Mouse (Mus musculus) liver, embryonic 16.5 days (tissue): ENCODE data around the gene Smyd1. TPM values are rescaled to one million over a fixed set of nuclear protein-coding genes. Genes with fewer than 3 reads are reported as not detected.

ENCODE experiments used
- ATAC-seq: fragments of 200-750 bp; cut with Nextera tagmentation; 2 replicates; pipeline ENCODE4 v1.8.0; 2017; ENCODE audit warnings: low read depth, mild to moderate bottlenecking, moderate number of reproducible peaks, moderate library complexity
- H3K27ac ChIP-seq: fragments of 300-500 bp; sonication (generic); 2 replicates; pipeline ENCODE4 v1.5.1; 2014; ENCODE audit warnings: mild to moderate bottlenecking, low read length
- H3K27me3 ChIP-seq: fragments of 300-500 bp; sonication (generic); 2 replicates; pipeline ENCODE4 v1.6.1; 2014; ENCODE audit warnings: low read depth, low read length, mixed read lengths; ENCODE audit not compliant: control insufficient read depth, insufficient read depth
- H3K36me3 ChIP-seq: fragments of 300-500 bp; sonication (generic); 2 replicates; pipeline ENCODE4 v1.6.1; 2014; ENCODE audit warnings: mild to moderate bottlenecking; ENCODE audit not compliant: control insufficient read depth, insufficient read depth
- H3K4me1 ChIP-seq: fragments of 300-500 bp; sonication (generic); 2 replicates; pipeline ENCODE4 v1.6.1; 2014; ENCODE audit warnings: low read depth, low read length, mixed read lengths; ENCODE audit not compliant: control insufficient read depth
- H3K4me2 ChIP-seq: fragments of 300-500 bp; sonication (generic); 2 replicates; pipeline ENCODE4 v1.6.1; 2014; ENCODE audit warnings: low read depth, low read length, mixed read lengths
- H3K4me3 ChIP-seq: fragments of 300-500 bp; sonication (generic); 2 replicates; pipeline ENCODE4 v1.5.1; 2014; ENCODE audit warnings: low read depth, mild to moderate bottlenecking, low read length
- H3K9ac ChIP-seq: fragments of 300-500 bp; sonication (generic); 2 replicates; pipeline ENCODE4 v1.6.1; 2014; ENCODE audit warnings: low read depth, low read length
- H3K9me3 ChIP-seq: fragments of 300-500 bp; sonication (generic); replicated peaks from 2 replicates; pipeline ENCODE4 v1.6.1; 2016; ENCODE audit warnings: low read length; ENCODE audit not compliant: control insufficient read depth
- WGBS: fragments of 180-500 bp; shearing (Covaris S2); extraction: QIAGEN DNeasy Blood & Tissue Kit; methylation state at CpG from one replicate; pipeline ENCODE4 v1.1.7; 2014; ENCODE audit not compliant: insufficient replicate concordance; 5-methylcytosine and 5-hydroxymethylcytosine counted together
- polyA plus RNA-seq: library from polyadenylated mRNA; unstranded; fragments of >200 nt; fragmentation: Nextera tagmentation; extraction: Ambion mirVana; gene quantifications from 2 replicates; pipeline ENCODE4 v1.2.1, GENCODE M21; 2015

The Smyd1 gene
- 0.47 and 0.64 TPM in 2 replicates for polyA plus RNA-seq

- H3K27me3 ChIP-seq, result no peaks in the 10 kb centered on the region
- H3K9me3 ChIP-seq, result no peaks in the 10 kb centered on the region
- H3K4me3 ChIP-seq, result no peak within 1 kb of the TSS
- H3K9ac ChIP-seq, result no peak within 1 kb of the TSS
- no peaks in the 10 kb centered on the region for H3K4me1 ChIP-seq
- no peak within 1 kb of the TSS for H3K4me2 ChIP-seq
- WGBS, result 59% methylated on average over 3 of the region's 3 CpGs
- H3K36me3 ChIP-seq, result no peaks in the 10 kb centered on the region
- no peak for ATAC-seq
- no peak within 1 kb of the TSS for H3K27ac ChIP-seq
Observed at GRCm38 (mm10) chr6:71321826-71322283, at the start of gene Smyd1. Gene Smyd1 (minus strand): TSS chr6:71322233.

DNA sequence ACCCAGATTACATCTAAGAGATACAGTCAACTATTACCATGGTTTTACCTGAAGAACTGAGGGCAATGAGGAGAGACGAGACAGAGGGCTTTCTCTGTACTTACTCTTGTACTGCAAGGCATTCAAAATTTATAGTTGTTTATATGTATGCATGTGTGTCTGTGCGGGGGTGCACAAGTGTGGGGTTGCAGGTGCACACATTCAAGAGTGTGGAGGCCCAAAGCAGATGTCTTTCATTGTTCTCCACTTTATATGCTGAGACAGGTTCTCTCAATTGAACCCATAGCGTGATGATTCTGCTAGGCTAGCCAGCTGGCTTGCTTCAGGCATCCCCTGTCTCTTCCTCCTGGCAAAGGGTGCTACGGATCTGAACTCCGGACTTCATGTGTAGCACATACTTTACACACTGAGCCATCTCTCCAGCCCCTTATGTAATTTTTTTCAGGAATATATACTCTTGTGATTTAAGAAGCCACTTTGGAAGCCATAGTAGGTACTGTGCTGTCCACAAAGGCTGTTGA is 49.1 kb upstream of the Smyd1 start:
- Histone ChIP-seq H3K4me2 (no peak overlapping the region), H3K27ac (no peak overlapping the region), H3K9me3 (no peaks in the 10 kb centered on the region), H3K36me3 (no peaks in the 10 kb centered on the region), H3K4me1 (no peaks in the 10 kb centered on the region), H3K9ac (no peak overlapping the region), H3K4me3 (no peak overlapping the region), H3K27me3 (no peaks in the 10 kb centered on the region)
- WGBS, result 79% methylated on average over 5 of the region's 5 CpGs
- ATAC-seq, result no peak

DNA sequence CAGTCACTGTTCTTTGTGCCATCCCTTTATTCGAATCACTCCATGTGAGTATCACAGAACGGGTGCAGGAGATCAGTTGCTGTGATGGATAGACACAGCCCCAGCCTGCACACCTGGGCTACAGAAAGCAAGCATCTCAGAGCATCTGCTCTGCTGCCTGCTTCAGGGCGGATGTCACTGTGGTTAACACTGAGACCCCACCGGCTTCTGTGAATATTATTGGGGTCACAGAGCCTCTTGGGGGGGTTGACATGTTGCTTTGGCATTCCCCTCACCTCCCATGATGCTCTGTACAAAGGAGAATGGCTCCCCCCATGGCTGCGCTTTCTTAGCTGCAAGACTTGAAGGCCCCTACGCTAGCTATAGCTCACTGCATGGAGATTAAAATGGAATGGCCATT is 47.4 kb upstream of the Smyd1 start:
- H3K4me3 ChIP-seq, result no peak overlapping the region
- no peak overlapping the region for H3K27ac ChIP-seq
- no peaks in the 10 kb centered on the region for H3K9me3 ChIP-seq
- H3K4me2 ChIP-seq, result no peak overlapping the region
- H3K36me3 ChIP-seq, result no peaks in the 10 kb centered on the region
- H3K4me1 ChIP-seq, result no peaks in the 10 kb centered on the region
- 69% methylated on average over 6 of the region's 6 CpGs for WGBS
- ATAC-seq, result no peak
- no peaks in the 10 kb centered on the region for H3K27me3 ChIP-seq
- no peak overlapping the region for H3K9ac ChIP-seq

DNA sequence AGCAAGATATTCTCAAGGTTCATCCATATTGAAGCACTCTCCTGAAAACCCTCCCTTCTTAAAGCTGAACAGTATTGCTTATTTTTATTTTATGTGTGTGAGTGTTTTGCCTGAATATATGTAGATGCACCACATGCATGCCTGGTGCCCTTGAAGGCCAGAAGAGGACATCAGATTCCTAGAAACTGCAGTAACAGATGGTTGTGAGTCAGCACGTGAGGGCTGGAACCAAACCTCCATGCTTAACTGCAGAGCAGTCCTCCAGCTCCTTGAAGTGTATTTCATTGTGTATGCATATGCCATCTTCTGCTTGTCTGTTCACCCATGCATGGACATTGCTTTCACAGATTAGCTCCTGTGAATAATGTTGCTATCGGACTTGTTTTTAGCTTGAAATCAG is 42.0 kb upstream of the Smyd1 start:
- WGBS, result 52% methylated on average over 2 of the region's 2 CpGs
- no peak overlapping the region for H3K4me3 ChIP-seq

GRCm38 (mm10) chr6:71361156-71361670 is 39.2 kb upstream of the Smyd1 start:
- WGBS, result 70% methylated on average over 10 of the region's 10 CpGs
- H3K9me3 ChIP-seq, result no peaks in the 10 kb centered on the region

More for the DNA sequence above, 42.0 kb upstream of the Smyd1 start:
- Histone ChIP-seq H3K9me3 (no peaks in the 10 kb centered on the region), H3K27me3 (no peaks in the 10 kb centered on the region), H3K9ac (no peak overlapping the region), H3K27ac (no peak overlapping the region), H3K4me2 (no peak overlapping the region), H3K4me1 (no peaks in the 10 kb centered on the region), H3K36me3 (no peaks in the 10 kb centered on the region)
- ATAC-seq, result no peak

GRCm38 (mm10) chr6:71360751-71361150 is 38.7 kb upstream of the Smyd1 start:
- H3K9me3 ChIP-seq, result no peaks in the 10 kb centered on the region
- no peaks in the 10 kb centered on the region for H3K4me1 ChIP-seq
- no peaks in the 10 kb centered on the region for H3K27me3 ChIP-seq
- ATAC-seq, result no peak
- H3K36me3 ChIP-seq, result no peaks in the 10 kb centered on the region
- no peak overlapping the region for H3K27ac ChIP-seq
- H3K9ac ChIP-seq, result no peak overlapping the region
- no peak overlapping the region for H3K4me3 ChIP-seq
- 43% methylated on average over 5 of the region's 5 CpGs for WGBS
- H3K4me2 ChIP-seq, result no peak overlapping the region

More at GRCm38 (mm10) chr6:71361156-71361670, 39.2 kb upstream of the Smyd1 start:
- no peak for ATAC-seq
- H3K9ac ChIP-seq, result no peak overlapping the region
- H3K36me3 ChIP-seq, result no peaks in the 10 kb centered on the region
- H3K27ac ChIP-seq, result no peak overlapping the region
- H3K4me3 ChIP-seq, result no peak overlapping the region
- H3K27me3 ChIP-seq, result no peaks in the 10 kb centered on the region
- H3K4me2 ChIP-seq, result no peak overlapping the region
- no peaks in the 10 kb centered on the region for H3K4me1 ChIP-seq

GRCm38 (mm10) chr6:71360221-71360620 is 38.2 kb upstream of the Smyd1 start:
- Histone ChIP-seq H3K36me3 (no peaks in the 10 kb centered on the region), H3K27me3 (no peaks in the 10 kb centered on the region), H3K9me3 (no peaks in the 10 kb centered on the region), H3K4me1 (no peaks in the 10 kb centered on the region), H3K4me2 (no peak overlapping the region), H3K4me3 (no peak overlapping the region), H3K27ac (no peak overlapping the region), H3K9ac (no peak overlapping the region)
- ATAC-seq, result no peak
- WGBS, result 50% methylated on average over 4 of the region's 4 CpGs

GRCm38 (mm10) chr6:71357493-71357892 is 35.5 kb upstream of the Smyd1 start:
- ATAC-seq, result no peak
- 59% methylated on average over 7 of the region's 7 CpGs for WGBS

GRCm38 (mm10) chr6:71353722-71354121 is 31.7 kb upstream of the Smyd1 start:
- no peak for ATAC-seq
- H3K27ac ChIP-seq, result no peak overlapping the region
- no peak overlapping the region for H3K9ac ChIP-seq
- no peaks in the 10 kb centered on the region for H3K9me3 ChIP-seq
- no peaks in the 10 kb centered on the region for H3K27me3 ChIP-seq
- H3K4me2 ChIP-seq, result no peak overlapping the region
- H3K4me1 ChIP-seq, result no peaks in the 10 kb centered on the region
- no peaks in the 10 kb centered on the region for H3K36me3 ChIP-seq
- 71% methylated on average over 2 of the region's 2 CpGs for WGBS
- no peak overlapping the region for H3K4me3 ChIP-seq

More at GRCm38 (mm10) chr6:71357493-71357892, 35.5 kb upstream of the Smyd1 start:
- H3K4me3 ChIP-seq, result no peak overlapping the region
- H3K9me3 ChIP-seq, result no peaks in the 10 kb centered on the region
- no peaks in the 10 kb centered on the region for H3K27me3 ChIP-seq
- no peak overlapping the region for H3K4me2 ChIP-seq
- no peaks in the 10 kb centered on the region for H3K4me1 ChIP-seq
- no peaks in the 10 kb centered on the region for H3K36me3 ChIP-seq
- H3K27ac ChIP-seq, result no peak overlapping the region
- no peak overlapping the region for H3K9ac ChIP-seq
